Mouse (Mus musculus) central nervous system, embryonic 14 days (tissue): ENCODE results near the gene Fam3a. TPM values are rescaled to one million over a fixed set of nuclear protein-coding genes. Genes with fewer than 3 reads are reported as not detected.

Experiments
- polyA plus RNA-seq: library from polyadenylated mRNA; depleted of rRNA; stranded (reverse); fragments of >200 nt; gene quantifications from 2 replicates; pipeline ENCODE4 v1.2.3, GENCODE M21; 2012; rRNA removed

The Fam3a gene
- 36.2 and 39.6 TPM in 2 replicates for polyA plus RNA-seq

DNA sequence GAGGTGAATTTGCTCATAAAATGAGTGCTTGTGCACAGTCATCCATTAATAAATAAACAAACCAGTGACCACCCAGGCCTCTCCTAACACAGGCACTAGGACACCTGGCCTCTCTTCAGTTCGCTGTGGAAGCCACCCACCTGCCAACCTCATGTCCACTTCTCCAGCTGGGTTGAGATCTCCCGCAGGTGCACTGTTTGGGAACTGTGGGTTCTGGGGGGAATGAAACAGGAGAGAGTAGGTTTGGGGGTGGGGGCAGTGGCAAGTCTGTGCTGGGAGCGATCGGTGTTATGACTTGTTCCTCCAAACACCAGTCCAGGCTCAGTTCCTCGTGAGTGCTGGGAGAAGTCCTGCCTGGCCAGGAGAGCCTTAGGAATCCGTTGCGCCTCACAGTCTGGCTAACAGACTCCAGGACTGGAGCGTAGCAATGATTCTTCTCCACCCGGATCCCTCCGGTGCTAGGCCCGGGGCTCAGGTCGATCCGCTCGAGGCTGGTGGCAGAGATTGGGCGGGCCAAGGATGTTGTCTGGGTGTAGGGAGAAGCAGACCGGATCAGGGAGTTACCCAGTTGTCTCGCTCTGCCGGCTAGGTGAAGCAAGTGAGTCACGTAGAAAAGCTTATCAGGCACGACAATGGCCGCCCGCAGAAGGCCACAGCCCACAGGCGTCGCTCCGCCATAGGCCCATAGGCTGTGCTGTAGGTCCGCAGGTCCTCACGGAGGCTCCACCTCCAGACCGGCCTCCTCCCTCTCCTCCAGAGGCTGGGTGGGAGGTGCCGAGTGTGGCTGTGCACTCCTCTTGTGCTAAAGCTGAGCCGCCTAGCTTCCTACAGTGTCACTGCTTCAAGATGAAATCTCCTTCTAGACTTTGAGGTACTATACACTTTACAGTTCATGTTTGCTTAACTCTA, at the start of gene Fam3a, which contains the start of gene Ikbkg:
Gene Fam3a, minus strand, starts transcription at position 738 of the 909 bp plus-strand sequence.
Gene Ikbkg, plus strand, starts transcription at position 756 of the 909 bp plus-strand sequence.

DNA sequence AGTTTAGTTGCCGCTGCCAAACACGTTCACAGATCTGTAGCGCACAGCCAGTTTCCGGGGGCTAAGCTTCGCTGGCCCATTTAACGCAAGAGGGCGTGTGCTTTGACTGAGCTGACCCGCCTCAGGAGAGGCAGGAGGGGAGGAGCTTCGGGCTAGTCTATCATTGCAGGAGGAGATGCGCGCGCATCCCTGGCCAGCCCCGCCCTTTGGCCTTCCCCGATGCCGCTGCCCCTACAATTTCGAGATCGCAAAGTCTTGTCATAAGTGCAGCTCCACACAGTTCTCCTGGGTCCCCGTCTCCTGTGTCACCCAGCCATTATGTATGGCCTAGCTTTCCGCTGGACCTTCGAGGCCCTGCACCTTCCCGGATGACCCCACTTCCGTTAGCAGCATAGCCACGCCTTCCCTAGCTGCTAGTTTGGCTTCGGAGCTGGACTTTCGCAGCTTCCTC, 35.8 kb upstream of the Fam3a start, which contains the start of gene G6pdx:
Gene G6pdx, minus strand, starts transcription at position 369 of the 451 bp plus-strand sequence.

DNA sequence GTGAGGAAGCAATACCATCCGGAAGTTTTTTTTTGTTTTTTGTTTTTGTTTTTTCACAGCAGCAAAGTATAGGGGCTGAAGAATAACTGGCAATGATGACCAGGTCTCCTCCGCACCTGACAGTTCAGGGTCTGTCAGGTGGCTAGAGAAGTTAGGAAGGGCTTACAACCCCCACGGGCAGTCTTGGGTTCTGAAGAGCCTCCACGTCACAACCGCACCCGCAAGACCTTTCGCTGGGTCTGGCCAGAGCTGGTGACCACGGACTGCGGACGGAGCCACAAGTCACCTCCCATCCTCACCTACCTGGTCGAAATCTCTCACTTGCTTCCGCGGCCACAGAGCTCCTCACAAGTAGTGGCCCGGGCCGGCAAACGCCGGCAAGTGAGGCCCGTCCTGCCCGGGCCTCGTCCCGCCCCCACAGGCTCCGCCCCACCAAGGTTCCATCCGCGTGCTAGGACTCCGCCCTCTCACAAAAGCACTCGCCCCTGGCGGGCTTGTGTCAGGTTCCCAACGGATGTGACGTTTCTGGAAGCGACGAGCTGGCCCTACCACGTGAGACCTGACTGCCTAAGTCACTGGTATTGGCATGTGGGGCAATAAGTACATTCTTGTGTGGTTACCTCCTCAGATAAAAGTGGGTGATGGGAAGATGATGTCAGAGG, 20.1 kb downstream of the Fam3a start, which contains the start of the genes Ubl4a and Slc10a3:
Gene Ubl4a, minus strand, starts transcription at position 331 of the 662 bp plus-strand sequence.
Gene Slc10a3, minus strand, starts transcription at position 462 of the 662 bp plus-strand sequence.

DNA sequence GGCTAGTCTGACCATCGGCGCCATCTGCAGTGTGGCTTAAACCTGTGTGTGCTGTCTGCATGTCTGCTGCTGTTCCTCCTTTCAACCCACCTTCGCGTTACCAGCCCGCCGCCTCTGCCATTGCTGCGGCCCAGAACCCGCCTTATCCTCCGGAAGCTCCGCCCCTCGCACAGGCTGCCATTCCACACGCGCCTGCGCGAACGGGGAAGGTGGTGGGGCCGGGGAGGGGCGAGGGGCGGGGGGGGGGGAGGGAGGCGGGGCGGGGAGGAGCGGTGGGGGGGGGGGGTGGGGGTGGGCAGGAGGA, 39.7 kb downstream of the Fam3a start, which contains the start of gene Lage3:
Gene Lage3, minus strand, starts transcription at position 152 of the 304 bp plus-strand sequence.

Other genes with a start within 250 kb of the Fam3a start
- not detected in 2 replicates for gene Tex28, start 225.4 kb downstream of the Fam3a start, polyA plus RNA-seq
- not detected in 2 replicates for gene Tktl1, start 216.0 kb downstream of the Fam3a start, polyA plus RNA-seq
- gene Flna, start 143.5 kb downstream of the Fam3a start, polyA plus RNA-seq, result 442 and 468 TPM in 2 replicates
- gene Emd, start 138.6 kb downstream of the Fam3a start, polyA plus RNA-seq, result 87.2 and 92.3 TPM in 2 replicates
- 1,398 and 1,478 TPM in 2 replicates for gene Rpl10, start 122.5 kb downstream of the Fam3a start, polyA plus RNA-seq
- gene Taz, start 111.4 kb downstream of the Fam3a start, polyA plus RNA-seq, result 94.8 and 95.4 TPM in 2 replicates
- gene Dnase1l1, start 110.9 kb downstream of the Fam3a start, polyA plus RNA-seq, result 5.3 and 7.1 TPM in 2 replicates
- gene Atp6ap1, start 96.2 kb downstream of the Fam3a start, polyA plus RNA-seq, result 262 and 275 TPM in 2 replicates
- 1,288 and 1,327 TPM in 2 replicates for gene Gdi1, start 88.3 kb downstream of the Fam3a start, polyA plus RNA-seq
- 48.8 and 49.0 TPM in 2 replicates for gene Fam50a, start 80.2 kb downstream of the Fam3a start, polyA plus RNA-seq
- gene Plxna3, start 64.2 kb downstream of the Fam3a start, polyA plus RNA-seq, result 261 and 268 TPM in 2 replicates
- gene Lage3, start 39.7 kb downstream of the Fam3a start, polyA plus RNA-seq, result 87.3 and 99.6 TPM in 2 replicates
- 56.7 and 57.7 TPM in 2 replicates for gene Ubl4a, start 20.1 kb downstream of the Fam3a start, polyA plus RNA-seq
- 5.7 and 7.1 TPM in 2 replicates for gene Slc10a3, start 19.9 kb downstream of the Fam3a start, polyA plus RNA-seq
- 18.0 and 19.5 TPM in 2 replicates for gene Ikbkg, start within 50 bp of the Fam3a start, polyA plus RNA-seq
- gene G6pdx, start 35.9 kb upstream of the Fam3a start, polyA plus RNA-seq, result 44.7 and 48.8 TPM in 2 replicates
- 0.12 TPM in 1 of 2 replicates, not detected in the other for gene Gm6880, start 88.1 kb upstream of the Fam3a start, polyA plus RNA-seq
- gene Olfr1326-ps1, start 181.6 kb upstream of the Fam3a start, polyA plus RNA-seq, result not detected in 2 replicates
- gene Olfr1325, start 199.4 kb upstream of the Fam3a start, polyA plus RNA-seq, result not detected in 2 replicates